Mouse (Mus musculus): Measurements from ENCODE around the gene Alad. TPM values are rescaled to one million over a fixed set of nuclear protein-coding genes. Genes with fewer than 3 reads are reported as not detected.

Gene Alad
- polyA plus RNA-seq, 1 experiment from 2014 or later, result 40.5 TPM

- no peak for DNase-seq (ENCODE audit: low read depth, low spot score)
- CTCF ChIA-PET, result no interaction called here
- POLR2A ChIA-PET, result interaction anchor here (0.7 kb wide), 1 partner anchor 13 kb away, joined by 3 read pairs; no protein-coding TSS in a partner anchor
Measured at GRCm38 (mm10) chr4:62472071-62472470, 47.6 kb downstream of the Alad start.

GRCm38 (mm10) chr4:62470598-62471051 is 49.1 kb downstream of the Alad start, which contains the start of gene Wdr31:
Gene Wdr31, minus strand, starts transcription at chr4:62470896.
- ATAC-seq (peak; percentile 44), DNase-seq (ENCODE audit: low read depth, low spot score) (no peak)
- ChIA-PET POLR2A (no interaction called here), CTCF (no interaction called here)
- no peak for TF ChIP-seq CTCF (IDR thresholded peaks at IDR 0.05)
- no peaks in the 10 kb centered on the region for H3K27me3 ChIP-seq
- in situ Hi-C loops (cut with MboI; ENCODE audit: low pct_unique_long_range_greater_than_20kb), result no loop called here

More at GRCm38 (mm10) chr4:62472071-62472470, 47.6 kb downstream of the Alad start:
- no peaks in the 10 kb centered on the region for H3K27me3 ChIP-seq
- TF ChIP-seq CTCF (IDR thresholded peaks at IDR 0.05), result no peak
- in situ Hi-C loops (cut with MboI; ENCODE audit: low pct_unique_long_range_greater_than_20kb), result no loop called here
- ATAC-seq, result no peak

GRCm38 (mm10) chr4:62468158-62468557 is 51.6 kb downstream of the Alad start:
- CTCF ChIA-PET, result interaction anchor here (1.2 to 1.5 kb wide), 3 partner anchors 8 to 17 kb away, joined by 3 to 6 read pairs (median 4); no protein-coding TSS in a partner anchor
- H3K27me3 ChIP-seq, result no peaks in the 10 kb centered on the region
- TF ChIP-seq CTCF (IDR thresholded peaks at IDR 0.05), result peak; percentile 43
- POLR2A ChIA-PET, result no interaction called here
- in situ Hi-C loops (cut with MboI; ENCODE audit: low pct_unique_long_range_greater_than_20kb), result loop anchor here (5.0 kb wide), 1 partner anchor 54 kb away; no protein-coding TSS in a partner anchor
- DNase-seq (ENCODE audit: low read depth, low spot score) (no peak), ATAC-seq (no peak)

GRCm38 (mm10) chr4:62463124-62463523 is 56.6 kb downstream of the Alad start:
- ChIA-PET POLR2A (no interaction called here), CTCF (no interaction called here)
- no peaks in the 10 kb centered on the region for H3K27me3 ChIP-seq
- in situ Hi-C loops (cut with MboI; ENCODE audit: low pct_unique_long_range_greater_than_20kb), result no loop called here
- ATAC-seq, result no peak
- DNase-seq (ENCODE audit: low read depth, low spot score), result no peak
- TF ChIP-seq CTCF (IDR thresholded peaks at IDR 0.05), result no peak

DNA sequence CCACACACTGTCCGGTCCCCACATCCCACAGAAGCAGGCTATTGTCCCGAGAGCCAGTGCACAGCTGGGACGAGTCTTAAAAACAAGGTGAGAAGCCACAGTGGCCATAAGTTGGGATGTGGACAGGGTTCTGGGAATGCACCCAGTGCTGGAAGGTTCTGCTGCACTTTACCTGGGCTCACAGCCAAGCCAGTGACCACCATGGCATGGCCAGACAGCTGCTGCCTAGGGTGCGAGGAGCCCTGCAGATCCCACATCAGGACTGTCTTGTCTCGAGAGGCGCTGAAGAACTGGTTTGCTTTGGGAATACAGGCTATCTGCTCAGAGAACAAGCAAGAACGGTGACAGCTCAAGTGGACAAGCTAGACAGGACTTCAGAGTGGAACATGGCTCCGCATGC is 59.4 kb downstream of the Alad start:
- in situ Hi-C loops (cut with MboI; ENCODE audit: low pct_unique_long_range_greater_than_20kb), result no loop called here
- POLR2A ChIA-PET, result no interaction called here
- no peaks in the 10 kb centered on the region for H3K27me3 ChIP-seq
- CTCF ChIA-PET, result no interaction called here
- ATAC-seq (no peak), DNase-seq (ENCODE audit: low read depth, low spot score) (no peak)
- TF ChIP-seq CTCF (IDR thresholded peaks at IDR 0.05), result no peak

Other genes starting within 250 kb of the Alad start
- gene Fkbp15, start 159.4 kb downstream of the Alad start, polyA plus RNA-seq (2021), result 22.5 TPM
- 36.8 TPM for gene Slc31a1, start 159.2 kb downstream of the Alad start, polyA plus RNA-seq (2021)
- gene Cdc26, start 111.3 kb downstream of the Alad start, polyA plus RNA-seq (2021), result 32.2 TPM
- gene Prpf4, start 111.1 kb downstream of the Alad start, polyA plus RNA-seq (2021), result 10.9 TPM
- 0.96 TPM for gene Rnf183, start 84.7 kb downstream of the Alad start, polyA plus RNA-seq (2021)
- 8.5 TPM for gene Wdr31, start 49.0 kb downstream of the Alad start, polyA plus RNA-seq (2021)
- 3.3 TPM for gene Bspry, start 39.9 kb downstream of the Alad start, polyA plus RNA-seq (2021)
- 9.2 TPM for gene Hdhd3, start 16.5 kb downstream of the Alad start, polyA plus RNA-seq (2021)
- 36.4 TPM for gene Pole3, start 5.2 kb upstream of the Alad start, polyA plus RNA-seq (2021)
- 0.17 TPM for gene 4933430I17Rik, start 5.5 kb upstream of the Alad start, polyA plus RNA-seq (2021)
- 8.2 TPM for gene Rgs3, start 39.9 kb upstream of the Alad start, polyA plus RNA-seq (2021)

All from Patski (cell line).